Mouse (Mus musculus): Measurements from ENCODE around the gene Olfr193. TPM values are rescaled to one million over a fixed set of nuclear protein-coding genes. Genes with fewer than 3 reads are reported as not detected.
"Not testable (repeated sequence)": the region's sequence is repeated elsewhere in the genome, so short reads cannot be mapped to it uniquely, and the experiment has no call there.

Gene Olfr193
- polyA plus RNA-seq, 1 experiment from 2014 or later, result not detected

GRCm38 (mm10) chr16:59077905-59078304 lies 33.8 kb downstream of the Olfr193 start, which contains the start of gene Olfr190:
Gene Olfr190, minus strand, starts transcription at chr16:59078005.
- H3K4me3 ChIP-seq (ENCODE audit: low read length), result no peak within 1 kb of the TSS
- WGBS, result 85% methylated on average over 5 of the region's 5 CpGs
- H3K9me3 ChIP-seq (ENCODE audit: control insufficient read depth, low read length), result no peaks in the 10 kb centered on the region
- H3K27ac ChIP-seq (ENCODE audit: low read length), result no peak within 1 kb of the TSS
- no peaks in the 10 kb centered on the region for H3K27me3 ChIP-seq (replicated peaks; ENCODE audit: control insufficient read depth, insufficient read depth, low read length)
- H3K36me3 ChIP-seq (ENCODE audit: control insufficient read depth, insufficient read depth, low read length), result no peaks in the 10 kb centered on the region
- no peak for ATAC-seq
- no peak within 1 kb of the TSS for H3K9ac ChIP-seq (ENCODE audit: low read depth, low read length)
- H3K4me2 ChIP-seq (ENCODE audit: low read depth, low read length), result no peak within 1 kb of the TSS
- H3K4me1 ChIP-seq (ENCODE audit: control insufficient read depth, insufficient read depth, low read length), result no peaks in the 10 kb centered on the region

GRCm38 (mm10) chr16:59073520-59073919 lies 38.2 kb downstream of the Olfr193 start:
- Histone ChIP-seq H3K9ac (ENCODE audit: low read depth, low read length) (no peak overlapping the region), H3K9me3 (ENCODE audit: control insufficient read depth, low read length) (no peaks in the 10 kb centered on the region), H3K4me2 (ENCODE audit: low read depth, low read length) (no peak overlapping the region), H3K36me3 (ENCODE audit: control insufficient read depth, insufficient read depth, low read length) (no peaks in the 10 kb centered on the region), H3K27ac (ENCODE audit: low read length) (no peak overlapping the region), H3K4me3 (ENCODE audit: low read length) (no peak overlapping the region), H3K4me1 (ENCODE audit: control insufficient read depth, insufficient read depth, low read length) (no peaks in the 10 kb centered on the region), H3K27me3 (replicated peaks; ENCODE audit: control insufficient read depth, insufficient read depth, low read length) (no peaks in the 10 kb centered on the region)
- WGBS, result 88% methylated on average over 1 of the region's 1 CpGs
- ATAC-seq, result peak; percentile 70; the same call in 1 of the 2 replicates

- no peaks in the 10 kb centered on the region for H3K9me3 ChIP-seq (ENCODE audit: control insufficient read depth, low read length)
- H3K36me3 ChIP-seq (ENCODE audit: control insufficient read depth, insufficient read depth, low read length), result no peaks in the 10 kb centered on the region
- no peak overlapping the region for H3K4me3 ChIP-seq (ENCODE audit: low read length)
- no peak overlapping the region for H3K4me2 ChIP-seq (ENCODE audit: low read depth, low read length)
- no peak overlapping the region for H3K27ac ChIP-seq (ENCODE audit: low read length)
- no peak overlapping the region for H3K9ac ChIP-seq (ENCODE audit: low read depth, low read length)
- peak; percentile 79 for ATAC-seq
- H3K27me3 ChIP-seq (replicated peaks; ENCODE audit: control insufficient read depth, insufficient read depth, low read length), result no peaks in the 10 kb centered on the region
- H3K4me1 ChIP-seq (ENCODE audit: control insufficient read depth, insufficient read depth, low read length), result no peaks in the 10 kb centered on the region
These were observed 39.9 kb downstream of the Olfr193 start for GRCm38 (mm10) chr16:59071755-59072154.

GRCm38 (mm10) chr16:59062411-59062810 lies 49.3 kb downstream of the Olfr193 start:
- not testable (repeated sequence) for ATAC-seq; H3K9ac ChIP-seq (ENCODE audit: low read depth, low read length); H3K4me2 ChIP-seq (ENCODE audit: low read depth, low read length); H3K4me1 ChIP-seq (ENCODE audit: control insufficient read depth, insufficient read depth, low read length); H3K27ac ChIP-seq (ENCODE audit: low read length); H3K9me3 ChIP-seq (ENCODE audit: control insufficient read depth, low read length); H3K4me3 ChIP-seq (ENCODE audit: low read length); H3K36me3 ChIP-seq (ENCODE audit: control insufficient read depth, insufficient read depth, low read length); H3K27me3 ChIP-seq (replicated peaks; ENCODE audit: control insufficient read depth, insufficient read depth, low read length)
- 52% methylated on average over 3 of the region's 3 CpGs for WGBS

Other genes starting within 250 kb of the Olfr193 start
- gene Olfr177, start 237.1 kb downstream of the Olfr193 start, polyA plus RNA-seq (2015; fragmentation: Nextera tagmentation; extraction: Ambion mirVana), result not detected in 2 replicates
- not detected in 2 replicates for gene Olfr178, start 219.8 kb downstream of the Olfr193 start, polyA plus RNA-seq (2015; fragmentation: Nextera tagmentation; extraction: Ambion mirVana)
- gene Olfr181, start 183.1 kb downstream of the Olfr193 start, polyA plus RNA-seq (2015; fragmentation: Nextera tagmentation; extraction: Ambion mirVana), result not detected in 2 replicates
- not detected in 2 replicates for gene Olfr180, start 182.5 kb downstream of the Olfr193 start, polyA plus RNA-seq (2015; fragmentation: Nextera tagmentation; extraction: Ambion mirVana)
- gene Olfr183, start 116.5 kb downstream of the Olfr193 start, polyA plus RNA-seq (2015; fragmentation: Nextera tagmentation; extraction: Ambion mirVana), result not detected in 2 replicates
- not detected in 2 replicates for gene Olfr186, start 81.6 kb downstream of the Olfr193 start, polyA plus RNA-seq (2015; fragmentation: Nextera tagmentation; extraction: Ambion mirVana)
- gene Olfr187, start 72.1 kb downstream of the Olfr193 start, polyA plus RNA-seq (2015; fragmentation: Nextera tagmentation; extraction: Ambion mirVana), result not detected in 2 replicates
- gene Olfr190, start 33.9 kb downstream of the Olfr193 start, polyA plus RNA-seq (2015; fragmentation: Nextera tagmentation; extraction: Ambion mirVana), result not detected in 2 replicates
- not detected in 2 replicates for gene Olfr191, start 22.1 kb downstream of the Olfr193 start, polyA plus RNA-seq (2015; fragmentation: Nextera tagmentation; extraction: Ambion mirVana)
- gene Olfr194, start 9.2 kb upstream of the Olfr193 start, polyA plus RNA-seq (2015; fragmentation: Nextera tagmentation; extraction: Ambion mirVana), result not detected in 2 replicates
- not detected in 2 replicates for gene Olfr195, start 35.2 kb upstream of the Olfr193 start, polyA plus RNA-seq (2015; fragmentation: Nextera tagmentation; extraction: Ambion mirVana)
- not detected in 2 replicates for gene Olfr196, start 58.6 kb upstream of the Olfr193 start, polyA plus RNA-seq (2015; fragmentation: Nextera tagmentation; extraction: Ambion mirVana)
- gene Olfr198, start 91.7 kb upstream of the Olfr193 start, polyA plus RNA-seq (2015; fragmentation: Nextera tagmentation; extraction: Ambion mirVana), result not detected in 2 replicates
- gene Olfr199, start 107.9 kb upstream of the Olfr193 start, polyA plus RNA-seq (2015; fragmentation: Nextera tagmentation; extraction: Ambion mirVana), result not detected in 2 replicates
- gene Olfr201, start 160.8 kb upstream of the Olfr193 start, polyA plus RNA-seq (2015; fragmentation: Nextera tagmentation; extraction: Ambion mirVana), result not detected in 2 replicates
- not detected in 2 replicates for gene Olfr202, start 174.9 kb upstream of the Olfr193 start, polyA plus RNA-seq (2015; fragmentation: Nextera tagmentation; extraction: Ambion mirVana)
- gene Olfr203, start 187.0 kb upstream of the Olfr193 start, polyA plus RNA-seq (2015; fragmentation: Nextera tagmentation; extraction: Ambion mirVana), result not detected in 2 replicates
- gene Olfr204, start 206.4 kb upstream of the Olfr193 start, polyA plus RNA-seq (2015; fragmentation: Nextera tagmentation; extraction: Ambion mirVana), result not detected in 2 replicates
- not detected in 2 replicates for gene Olfr205, start 219.3 kb upstream of the Olfr193 start, polyA plus RNA-seq (2015; fragmentation: Nextera tagmentation; extraction: Ambion mirVana)
- gene Olfr206, start 237.4 kb upstream of the Olfr193 start, polyA plus RNA-seq (2015; fragmentation: Nextera tagmentation; extraction: Ambion mirVana), result not detected in 2 replicates

All from intestine, embryonic 16.5 days (tissue).